Mouse (Mus musculus) liver, postnatal 0 days (tissue): ENCODE measurements around the gene Traf7. TPM values are rescaled to one million over a fixed set of nuclear protein-coding genes. Genes with fewer than 3 reads are reported as not detected.
A peak's percentile ranks its signal among the peaks of the same experiment; 100 is the strongest.

Source experiments
- ATAC-seq: fragments of 200-750 bp; cut with Nextera tagmentation; 2 replicates; pipeline ENCODE4 v1.8.0; 2017; ENCODE audit warnings: mild to moderate bottlenecking, moderate library complexity
- DNase-seq: peaks from one replicate; pipeline ENCODE4 v3.0.0-alpha.2; 2016
- H3K27ac ChIP-seq: fragments of 300-500 bp; sonication (generic); 2 replicates; pipeline ENCODE4 v1.5.1; 2014; ENCODE audit warnings: antibody characterized with exemption, moderate library complexity, mild to moderate bottlenecking, low read depth
- H3K27me3 ChIP-seq: fragments of 300-500 bp; sonication (generic); 2 replicates; pipeline ENCODE4 v1.6.1; 2014; ENCODE audit warnings: low read length, control low read depth, mixed read lengths; ENCODE audit not compliant: insufficient read depth
- H3K36me3 ChIP-seq: fragments of 300-500 bp; sonication (generic); replicated peaks from 2 replicates; pipeline ENCODE4 v1.6.1; 2014; ENCODE audit warnings: mild to moderate bottlenecking, control low read depth, low read length, moderate library complexity, mixed read lengths; ENCODE audit not compliant: insufficient read depth
- H3K4me1 ChIP-seq: fragments of 300-500 bp; sonication (generic); 2 replicates; pipeline ENCODE4 v1.6.1; 2014; ENCODE audit warnings: antibody characterized with exemption, mild to moderate bottlenecking, control low read depth; ENCODE audit not compliant: insufficient read depth
- H3K4me2 ChIP-seq: fragments of 300-500 bp; sonication (generic); 2 replicates; pipeline ENCODE4 v1.6.1; 2014; ENCODE audit warnings: low read depth, mild to moderate bottlenecking, low read length, moderate library complexity, mixed read lengths
- H3K4me3 ChIP-seq: fragments of 300-500 bp; sonication (generic); 2 replicates; pipeline ENCODE4 v1.5.1; 2014; ENCODE audit warnings: low read depth, low read length
- H3K9ac ChIP-seq: fragments of 300-500 bp; sonication (generic); replicated peaks from 2 replicates; pipeline ENCODE4 v1.6.1; 2014; ENCODE audit warnings: mild to moderate bottlenecking, moderate library complexity
- H3K9me3 ChIP-seq: fragments of 300-500 bp; sonication (generic); 2 replicates; pipeline ENCODE4 v1.6.1; 2016; ENCODE audit warnings: mild to moderate bottlenecking, control low read depth, low read length, mixed read lengths
- CTCF ChIP-seq: sonication (generic); IDR thresholded peaks from 2 replicates; pipeline ENCODE4 v1.5.1; 2016; ENCODE audit warnings: antibody characterized with exemption, low read depth
- EP300 ChIP-seq: IDR thresholded peaks from 2 replicates; pipeline ENCODE4 v1.6.1; 2016; ENCODE audit warnings: antibody characterized with exemption, low read depth, mild to moderate bottlenecking
- WGBS: fragments of 180-500 bp; shearing (Covaris S2); extraction: QIAGEN DNeasy Blood & Tissue Kit; methylation state at CpG from one replicate; pipeline ENCODE4 v1.1.7; 2014; ENCODE audit not compliant: insufficient replicate concordance; 5-methylcytosine and 5-hydroxymethylcytosine counted together
- polyA plus RNA-seq: library from polyadenylated mRNA; unstranded; fragments of >200 nt; fragmentation: Nextera tagmentation; extraction: Ambion mirVana; gene quantifications from 2 replicates; pipeline ENCODE4 v1.2.1, GENCODE M21; 2015

Gene Traf7
- polyA plus RNA-seq, 1 experiment from 2014 or later, result 17.2 TPM

DNA sequence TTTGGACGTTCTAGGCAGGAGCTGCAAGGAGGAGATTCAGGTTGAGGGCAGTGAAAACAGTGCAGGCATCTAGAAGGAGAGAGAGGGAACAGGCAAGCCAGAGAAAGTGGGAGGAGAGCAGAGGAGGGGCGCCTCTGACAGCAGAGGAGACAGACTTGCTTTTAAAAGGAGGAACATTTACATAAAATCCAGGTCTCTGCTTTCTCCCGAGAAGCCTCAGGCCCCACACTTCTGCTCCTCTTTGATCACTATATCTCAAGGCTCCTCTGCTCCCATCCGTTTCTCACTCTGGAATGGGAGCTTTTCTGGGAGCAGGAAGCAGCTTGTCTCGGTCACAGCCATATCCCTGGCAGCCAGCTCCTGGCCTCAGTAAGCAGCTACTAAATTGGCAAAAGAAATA is 7.6 kb upstream of the Traf7 start:
- peaks cover 13% of the 10 kb centered on the region for H3K4me1 ChIP-seq
- no peak overlapping the region for H3K4me3 ChIP-seq
- no peak overlapping the region for H3K9ac ChIP-seq
- peaks cover 3% of the 10 kb centered on the region; the same call in 1 of the 2 replicates for H3K36me3 ChIP-seq
- no peaks in the 10 kb centered on the region for H3K9me3 ChIP-seq
- WGBS, result 67% methylated on average over 5 of the region's 5 CpGs
- ATAC-seq (no peak), DNase-seq (no peak)
- no peak overlapping the region for H3K27ac ChIP-seq
- H3K27me3 ChIP-seq, result no peaks in the 10 kb centered on the region
- no peak overlapping the region for H3K4me2 ChIP-seq
- TF ChIP-seq CTCF, result no peak
- no peak for TF ChIP-seq EP300

DNA sequence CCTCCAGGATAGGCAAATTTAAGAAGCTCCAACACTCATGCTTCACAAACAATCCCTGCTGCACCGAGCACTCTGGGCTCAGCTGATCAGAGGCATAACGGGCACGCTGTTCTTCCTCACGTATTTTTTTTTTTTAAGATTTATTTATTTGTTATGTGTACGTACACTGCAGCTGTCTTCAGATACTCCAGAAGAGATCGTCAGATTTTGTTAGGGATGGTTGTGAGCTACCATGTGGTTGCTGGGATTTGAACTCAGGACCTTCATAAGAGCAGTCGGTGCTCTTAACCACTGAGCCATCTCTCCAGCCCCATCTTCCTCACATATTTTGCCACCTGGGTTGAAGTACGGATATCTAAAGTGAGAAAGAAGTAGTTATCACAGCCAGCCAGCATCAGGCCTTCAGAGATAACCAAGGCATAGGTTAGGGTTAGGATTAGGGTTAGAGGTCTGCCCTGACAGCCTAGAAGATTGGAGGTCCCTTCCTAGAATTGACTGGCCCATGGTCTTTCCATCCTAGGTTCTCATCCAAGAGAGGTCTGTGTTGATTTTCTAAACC is 6.5 kb upstream of the Traf7 start, which contains the start of gene Rab26:
Gene Rab26, minus strand, starts transcription at position 51 of the 559 bp plus-strand sequence.
- H3K4me1 ChIP-seq, result peaks cover 23% of the 10 kb centered on the region
- no peaks in the 10 kb centered on the region for H3K27me3 ChIP-seq
- H3K4me3 ChIP-seq, result peak within 1 kb of the TSS; percentile 24
- no peaks in the 10 kb centered on the region for H3K9me3 ChIP-seq
- no peak for DNase-seq
- H3K9ac ChIP-seq, result peak within 1 kb of the TSS; percentile 3; the same call in 1 of the 2 replicates
- ATAC-seq, result no peak
- H3K4me2 ChIP-seq, result peak within 1 kb of the TSS; percentile 64
- TF ChIP-seq CTCF (no peak), EP300 (no peak)
- H3K27ac ChIP-seq, result no peak within 1 kb of the TSS
- peaks cover 12% of the 10 kb centered on the region for H3K36me3 ChIP-seq
- 72% methylated on average over 8 of the region's 8 CpGs for WGBS

DNA sequence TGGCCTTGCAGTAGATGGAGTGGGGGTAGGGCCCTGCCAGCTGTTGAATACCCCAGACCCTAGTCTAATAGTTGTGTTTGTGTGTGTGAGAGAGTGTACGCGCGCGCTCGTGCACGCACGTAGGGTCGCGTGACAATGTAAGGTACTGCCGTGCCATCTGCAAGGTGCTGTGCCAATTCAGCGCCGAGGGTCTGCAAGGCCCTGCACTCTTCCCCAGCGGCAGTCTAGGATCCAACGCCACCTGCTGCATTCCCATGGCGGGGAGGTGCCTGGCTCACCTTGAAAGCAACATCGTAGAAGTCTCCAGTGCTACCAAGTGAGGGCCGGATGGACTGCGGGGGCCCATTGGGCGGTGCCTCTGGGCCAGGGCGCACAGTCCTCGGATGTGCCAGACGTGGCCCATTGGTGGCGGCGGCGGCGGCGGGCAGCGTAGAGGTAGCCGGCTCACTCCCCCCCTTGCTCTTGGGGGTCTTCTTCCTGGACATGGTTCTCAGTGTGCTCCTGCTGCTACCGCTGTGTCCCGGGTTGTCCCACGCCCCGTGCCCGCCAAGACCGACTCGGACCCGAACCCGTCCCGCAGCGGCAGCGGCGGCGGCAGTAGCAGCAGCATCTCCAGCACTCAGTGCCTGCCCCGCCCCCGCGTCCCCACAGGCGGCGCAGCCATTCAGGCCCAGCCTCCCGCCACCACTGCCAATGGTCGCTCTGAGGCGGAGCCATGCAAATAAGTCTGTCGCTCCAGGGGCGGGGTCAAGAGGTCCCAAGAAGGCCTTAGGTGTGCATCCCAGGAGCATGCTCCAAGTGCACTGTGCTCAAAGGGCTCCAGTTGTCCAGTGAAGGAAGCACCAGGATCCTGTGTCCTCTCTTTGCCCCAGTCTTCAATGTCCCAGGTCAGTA is 5.6 kb upstream of the Traf7 start:
- 10% methylated on average over 53 of the region's 53 CpGs for WGBS
- Histone ChIP-seq H3K4me3 (peak overlapping the region; percentile 24), H3K9me3 (no peaks in the 10 kb centered on the region), H3K9ac (peak overlapping the region; percentile 3; the same call in 1 of the 2 replicates), H3K27ac (no peak overlapping the region), H3K27me3 (no peaks in the 10 kb centered on the region), H3K4me2 (peak overlapping the region; percentile 64), H3K36me3 (peaks cover 12% of the 10 kb centered on the region), H3K4me1 (peaks cover 31% of the 10 kb centered on the region)
- no peak for TF ChIP-seq EP300
- TF ChIP-seq CTCF, result peak; percentile 55
- DNase-seq (peak; percentile 92), ATAC-seq (peak; percentile 87)

DNA sequence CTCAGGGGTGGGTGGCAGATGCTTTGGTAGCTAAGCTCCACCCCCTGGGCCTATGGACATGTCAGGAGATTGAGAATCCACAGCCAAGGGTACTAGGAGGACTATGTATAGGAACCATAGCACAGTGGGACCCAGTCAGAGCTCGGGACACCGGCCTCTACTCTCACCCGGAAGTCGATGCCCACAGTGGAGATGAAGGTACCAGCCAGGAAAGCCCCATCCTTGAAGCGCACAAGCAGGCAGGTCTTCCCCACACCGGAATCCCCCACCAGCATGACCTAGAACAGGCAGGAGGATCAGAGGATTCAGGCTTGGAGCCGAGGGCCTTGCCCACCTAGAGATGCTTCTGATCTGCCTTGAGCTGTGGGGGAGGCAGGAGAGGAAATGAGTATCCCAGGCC is 4.3 kb upstream of the Traf7 start:
- Histone ChIP-seq H3K9ac (no peak overlapping the region), H3K36me3 (peaks cover 12% of the 10 kb centered on the region), H3K4me3 (no peak overlapping the region), H3K27ac (no peak overlapping the region), H3K27me3 (no peaks in the 10 kb centered on the region), H3K4me1 (peaks cover 31% of the 10 kb centered on the region), H3K4me2 (no peak overlapping the region), H3K9me3 (no peaks in the 10 kb centered on the region)
- DNase-seq (no peak), ATAC-seq (no peak)
- no peak for TF ChIP-seq CTCF
- WGBS, result 67% methylated on average over 7 of the region's 7 CpGs

DNA sequence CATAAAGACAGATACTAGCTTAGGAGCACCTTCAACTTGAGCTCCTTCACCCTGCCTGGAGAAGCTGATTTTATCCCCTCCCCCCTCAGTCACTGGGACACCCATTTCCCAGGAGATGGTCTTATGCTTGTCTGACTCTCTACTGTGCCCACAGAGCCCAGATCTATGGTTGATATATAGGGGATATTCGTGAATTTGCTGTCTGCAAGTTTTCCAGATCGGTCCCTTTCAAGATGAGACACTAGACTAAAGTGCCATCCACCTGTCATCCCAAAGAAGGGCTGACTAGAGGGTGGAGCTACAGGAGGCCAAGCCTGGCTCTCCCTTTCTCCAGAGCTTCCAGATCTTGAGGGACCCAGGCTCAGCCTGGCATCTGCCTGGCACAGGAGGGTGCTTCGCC is 3.3 kb upstream of the Traf7 start:
- H3K27me3 ChIP-seq, result no peaks in the 10 kb centered on the region
- no peak overlapping the region for H3K9ac ChIP-seq
- WGBS, result 60% methylated on average over 3 of the region's 3 CpGs
- no peak overlapping the region for H3K27ac ChIP-seq
- DNase-seq (no peak), ATAC-seq (no peak)
- TF ChIP-seq CTCF, result no peak
- TF ChIP-seq EP300, result no peak
- H3K4me2 ChIP-seq, result no peak overlapping the region
- no peak overlapping the region for H3K4me3 ChIP-seq
- no peaks in the 10 kb centered on the region for H3K9me3 ChIP-seq
- H3K4me1 ChIP-seq, result peaks cover 39% of the 10 kb centered on the region
- H3K36me3 ChIP-seq, result peaks cover 12% of the 10 kb centered on the region

DNA sequence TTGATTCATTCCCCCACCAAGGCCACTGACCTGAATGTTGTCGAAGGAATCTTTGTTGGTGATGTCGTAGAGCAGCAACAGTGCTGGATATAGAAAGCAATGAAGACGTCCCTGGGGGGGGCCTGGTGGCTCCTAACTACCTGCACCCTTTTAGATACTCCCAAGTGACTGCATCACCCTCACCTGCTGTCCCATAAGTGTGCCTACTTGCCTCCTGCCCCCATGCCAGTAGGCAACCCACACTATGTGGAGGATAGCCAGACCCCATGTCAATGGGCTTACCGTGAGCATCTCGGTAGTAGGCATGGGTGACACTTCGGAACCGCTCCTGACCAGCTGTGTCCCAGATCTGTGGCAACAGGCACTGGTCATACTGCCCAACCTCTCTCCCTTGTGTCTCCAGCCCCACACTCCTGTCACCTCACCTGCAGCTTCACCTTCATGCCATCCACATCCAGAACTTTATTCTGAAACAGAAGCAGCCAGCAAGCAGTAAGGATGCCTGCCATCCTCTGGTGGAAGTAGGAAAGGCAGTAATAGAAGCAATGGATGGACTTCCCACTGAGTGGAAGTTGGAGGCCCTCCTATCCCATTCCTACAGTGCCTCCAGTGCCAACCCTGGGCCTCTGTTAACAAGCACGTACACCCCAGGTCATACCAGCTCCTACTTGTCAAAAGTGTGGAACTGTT is 2.8 kb upstream of the Traf7 start:
- Histone ChIP-seq H3K4me3 (peak overlapping the region; percentile 87; the same call in 1 of the 2 replicates), H3K9ac (no peak overlapping the region; the same call in 1 of the 2 replicates), H3K9me3 (no peaks in the 10 kb centered on the region), H3K27ac (no peak overlapping the region), H3K27me3 (no peaks in the 10 kb centered on the region), H3K4me1 (peaks cover 41% of the 10 kb centered on the region), H3K4me2 (peak overlapping the region; percentile 94; the same call in 1 of the 2 replicates), H3K36me3 (peaks cover 12% of the 10 kb centered on the region)
- TF ChIP-seq EP300 (no peak), CTCF (peak; percentile 37; the same call in 1 of the 2 replicates)
- 38% methylated on average over 8 of the region's 8 CpGs for WGBS
- ATAC-seq (no peak), DNase-seq (no peak)
